9 mouse cellular contexts compared by ENCODE assay signal in genomic region chr11:4451116-4451515, GRCm38 (mm10). TPM values are rescaled to one million over a fixed set of nuclear protein-coding genes. Genes with fewer than 3 reads are reported as not detected.
DNase-seq lines count a peak whose midpoint lies in the region; TF ChIP-seq lines count a peak whose summit lies in the region.
"Had no signal": no experiment of that assay in that cellular context is flagged by ENCODE, and none has a peak within 500 bp of the region (broad histone marks: within the 10 kb centered on the region; RNA-seq: fewer than 3 reads in every experiment).

No protein-coding gene starts in this region.

- H3K27ac ChIP-seq in gastrocnemius, adult 2 months = no peak overlapping the region
- H3K27ac ChIP-seq in heart, embryonic 10.5 days = no peak overlapping the region

- H3K4me1 ChIP-seq in E14TG2a.4 (replicated peaks; ENCODE audit: low read depth, low read length) = peaks cover 26% of the 10 kb centered on the region
- H3K4me1 ChIP-seq in heart, embryonic 10.5 days = no peaks in the 10 kb centered on the region

- H3K4me3 ChIP-seq in gastrocnemius, adult 2 months = no peak overlapping the region
- no peak overlapping the region for H3K4me3 ChIP-seq in E14TG2a.4 (replicated peaks; ENCODE audit: low read length)
- H3K4me3 ChIP-seq in heart, embryonic 10.5 days = no peak overlapping the region
- H3K4me3 ChIP-seq: erythroblast, embryonic 14.5 days had no signal

- intact Hi-C loops in gastrocnemius, adult 2 months (cut with DNase I) = no loop called here

- no peak for TF ChIP-seq POLR2A in brain, embryonic 14.5 days (IDR thresholded peaks at IDR 0.05; ENCODE audit: borderline replicate concordance, extremely low read depth, insufficient read depth, insufficient read length, poor library complexity, severe bottlenecking)

- WGBS in heart, embryonic 10.5 days = 22% methylated on average over 9 of the region's 9 CpGs

- H3K27me3 ChIP-seq in E14TG2a.4 (ENCODE audit: insufficient read depth, low read length) = peaks cover 4% of the 10 kb centered on the region; the same call in 1 of the 2 replicates
- H3K27me3 ChIP-seq in heart, embryonic 10.5 days (ENCODE audit: insufficient read depth, poor library complexity, severe bottlenecking) = peaks cover 3% of the 10 kb centered on the region; the same call in 1 of the 2 replicates

- H3K36me3 ChIP-seq in E14TG2a.4 (ENCODE audit: insufficient read depth, low read length) = no peaks in the 10 kb centered on the region
- H3K36me3 ChIP-seq in heart, embryonic 10.5 days = no peaks in the 10 kb centered on the region

- no peaks in the 10 kb centered on the region for H3K9me3 ChIP-seq in E14TG2a.4 (ENCODE audit: low read length)
- no peaks in the 10 kb centered on the region for H3K9me3 ChIP-seq in heart, embryonic 10.5 days

- peak; percentile 52 for DNase-seq in gastrocnemius, adult 2 months
- DNase-seq in gastrocnemius, postnatal 25 days = no peak
- peak; percentile 70 for DNase-seq in brain, embryonic 14.5 days (ENCODE audit: low read depth)
- DNase-seq in heart, embryonic 10.5 days (ENCODE audit: low spot score) = peak; percentile 69
- peak; percentile 31 for DNase-seq in left cerebral cortex, adult 11 months (ENCODE audit: low spot score)
- peak; percentile 73 for DNase-seq in mesoderm, embryonic 11.5 days (ENCODE audit: low read depth, low spot score)
- peak; percentile 8 for DNase-seq in telencephalon, adult 2 months (ENCODE audit: low read depth, low spot score)

- peak; percentile 70 for TF ChIP-seq CTCF in gastrocnemius, adult 2 months (IDR thresholded peaks at IDR 0.05)
- peak; percentile 95 for TF ChIP-seq CTCF in E14TG2a.4 (conservative IDR thresholded peaks at IDR 0.05; ENCODE audit: low read length)
- TF ChIP-seq CTCF in brain, embryonic 14.5 days (IDR thresholded peaks at IDR 0.05; ENCODE audit: borderline replicate concordance, extremely low read depth, insufficient read depth, insufficient read length) = peak; percentile 80

RNA-seq across cellular contexts. Expression of gene Hormad2, which starts 10.2 kb away (rescaled TPM):
- not detected for total RNA-seq in gastrocnemius, adult 2 months (2021)
- not detected for total RNA-seq in gastrocnemius, postnatal 25 days (2021)
- polyA plus RNA-seq in brain, embryonic 14.5 days (2012; rRNA removed) = 0.08 and 0.10 TPM in 2 replicates
- 0.99 and 1.1 TPM in 2 replicates for polyA plus RNA-seq in heart, embryonic 10.5 days (2016; fragmentation: Nextera tagmentation; extraction: Ambion mirVana)
- polyA plus RNA-seq: erythroblast, embryonic 14.5 days had no signal
